Mouse (Mus musculus) bone marrow macrophage, adult 2 months (primary cell): ENCODE measurements around the gene Sp6. TPM values are rescaled to one million over a fixed set of nuclear protein-coding genes. Genes with fewer than 3 reads are reported as not detected.
A peak's percentile ranks its signal among the peaks of the same experiment; 100 is the strongest.

Experiments
- H3K27ac ChIP-seq: 2 replicates; pipeline ENCODE4 v1.5.1; 2012; ENCODE audit warnings: low read depth, low read length; ENCODE audit not compliant: insufficient read depth
- H3K4me1 ChIP-seq: 2 replicates; pipeline ENCODE4 v1.6.1; 2012; ENCODE audit warnings: low read length; ENCODE audit not compliant: control insufficient read depth, insufficient read depth
- H3K4me3 ChIP-seq: 2 replicates; pipeline ENCODE4 v1.5.1; 2012; ENCODE audit warnings: mild to moderate bottlenecking, low read length, moderate library complexity; ENCODE audit not compliant: insufficient read depth
- CTCF ChIP-seq: IDR thresholded peaks from 2 replicates; pipeline ENCODE4 v1.5.1; 2012; ENCODE audit warnings: low read depth, mild to moderate bottlenecking, low read length, moderate library complexity
- POLR2A ChIP-seq: IDR thresholded peaks from 2 replicates; pipeline ENCODE4 v1.6.1; 2012; ENCODE audit warnings: mild to moderate bottlenecking, low read depth, low read length, borderline replicate concordance
- polyA plus RNA-seq: library from polyadenylated mRNA; stranded (reverse); fragments of >200 nt; gene quantifications from 2 replicates; pipeline ENCODE4 v1.2.4, GENCODE M21; 2012; ENCODE audit not compliant: missing spikeins, insufficient read depth, insufficient read length

Sp6 gene
- polyA plus RNA-seq = 0.31 and 0.37 TPM in 2 replicates

GRCm38 (mm10) chr11:97013121-97013670, at the start of gene Sp6:
TSS of gene Sp6 (plus strand) at chr11:97013394.
- Histone ChIP-seq H3K27ac (no peak within 1 kb of the TSS), H3K4me1 (no peaks in the 10 kb centered on the region), H3K4me3 (no peak within 1 kb of the TSS)
- TF ChIP-seq CTCF (no peak), POLR2A (no peak)

GRCm38 (mm10) chr11:96963580-96963979, 49.6 kb upstream of the Sp6 start:
- no peak overlapping the region for H3K4me3 ChIP-seq
- peak; percentile 77 for TF ChIP-seq CTCF
- no peak for TF ChIP-seq POLR2A
- H3K4me1 ChIP-seq = peaks cover 23% of the 10 kb centered on the region
- H3K27ac ChIP-seq = no peak overlapping the region

DNA sequence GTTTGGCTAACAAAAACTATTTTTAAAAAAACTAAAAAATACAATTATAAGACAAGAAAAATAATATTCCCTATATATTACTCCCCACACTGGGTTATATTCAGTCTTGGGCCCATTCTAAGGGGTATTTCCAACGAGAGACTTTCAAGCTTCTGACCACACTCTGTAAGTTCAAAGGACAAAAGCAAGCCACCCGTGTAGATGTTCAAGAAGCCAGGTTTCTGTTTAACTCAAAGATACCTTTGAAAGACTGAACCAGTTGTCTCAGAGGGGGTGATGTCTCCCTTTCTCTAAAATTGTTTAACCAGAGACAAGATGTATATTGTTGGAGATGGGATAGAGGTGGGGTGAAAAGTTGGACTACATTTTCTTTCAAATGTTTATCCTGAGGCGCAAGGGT, 47.0 kb upstream of the Sp6 start:
- Histone ChIP-seq H3K4me3 (no peak overlapping the region), H3K27ac (peak overlapping the region; percentile 76), H3K4me1 (peaks cover 42% of the 10 kb centered on the region)
- TF ChIP-seq CTCF = no peak
- no peak for TF ChIP-seq POLR2A

- TF ChIP-seq POLR2A = no peak
- TF ChIP-seq CTCF = no peak
- Histone ChIP-seq H3K4me1 (peaks cover 49% of the 10 kb centered on the region), H3K4me3 (peak overlapping the region; percentile 67), H3K27ac (peak overlapping the region; percentile 97)
Observed at GRCm38 (mm10) chr11:96966914-96967543, 46.2 kb upstream of the Sp6 start.

DNA sequence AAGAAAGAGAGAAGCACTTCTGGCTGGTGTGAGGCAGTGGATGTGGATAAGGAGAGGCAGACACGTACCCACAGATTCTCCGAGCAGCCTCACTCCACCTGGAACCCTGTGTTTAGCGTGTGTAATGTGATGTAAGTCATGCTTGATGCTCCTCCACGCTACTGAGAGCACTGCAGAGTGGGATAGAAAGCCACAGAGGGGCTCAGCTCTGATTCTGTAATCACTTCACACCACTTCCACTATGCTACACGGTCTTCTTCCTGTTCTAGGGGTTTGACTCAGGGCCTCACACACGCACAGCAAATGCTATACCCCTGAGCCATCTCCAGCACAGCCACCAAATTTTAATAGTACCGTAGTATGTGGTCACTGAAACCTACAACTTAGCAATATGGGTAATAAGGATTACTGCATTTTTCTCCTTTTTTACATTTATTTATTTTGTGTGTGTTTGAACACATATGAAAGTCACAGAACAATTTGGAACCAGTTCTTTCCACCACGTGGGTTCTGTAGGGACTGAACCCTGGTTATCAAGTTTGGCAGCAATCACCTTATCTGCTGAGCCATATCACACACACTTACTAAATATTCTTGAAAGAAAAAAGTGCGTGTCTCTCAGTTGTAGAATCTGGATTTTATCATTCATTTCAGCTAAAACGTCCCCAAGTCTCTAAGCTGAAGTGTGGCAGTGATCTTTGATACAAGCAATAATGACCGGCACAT, 45.5 kb upstream of the Sp6 start:
- H3K4me3 ChIP-seq = peak overlapping the region; percentile 67
- H3K4me1 ChIP-seq = peaks cover 55% of the 10 kb centered on the region
- H3K27ac ChIP-seq = peak overlapping the region; percentile 97
- no peak for TF ChIP-seq POLR2A
- no peak for TF ChIP-seq CTCF

DNA sequence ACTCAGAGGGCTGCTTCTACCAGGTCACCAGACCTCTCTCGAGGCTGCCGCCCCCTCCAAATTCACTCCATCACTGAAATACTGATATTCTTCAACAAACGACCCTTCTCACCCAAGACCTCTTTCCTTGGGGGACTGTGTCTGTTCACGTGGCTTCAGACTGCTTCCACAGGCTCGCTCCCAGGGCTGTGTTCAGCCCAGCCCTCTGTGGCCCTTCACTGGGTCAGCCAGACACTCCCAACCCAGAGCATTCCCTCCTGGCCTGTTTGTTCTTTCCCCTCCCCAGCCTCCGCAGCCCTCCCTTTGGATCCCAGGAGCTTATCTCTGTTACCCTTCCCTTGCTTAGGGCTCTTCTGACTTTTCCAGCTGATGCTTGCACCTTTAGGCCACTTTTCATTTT, 44.7 kb upstream of the Sp6 start:
- TF ChIP-seq CTCF = no peak
- TF ChIP-seq POLR2A = no peak
- no peak overlapping the region for H3K4me3 ChIP-seq
- peak overlapping the region; percentile 97 for H3K27ac ChIP-seq
- peaks cover 61% of the 10 kb centered on the region for H3K4me1 ChIP-seq

DNA sequence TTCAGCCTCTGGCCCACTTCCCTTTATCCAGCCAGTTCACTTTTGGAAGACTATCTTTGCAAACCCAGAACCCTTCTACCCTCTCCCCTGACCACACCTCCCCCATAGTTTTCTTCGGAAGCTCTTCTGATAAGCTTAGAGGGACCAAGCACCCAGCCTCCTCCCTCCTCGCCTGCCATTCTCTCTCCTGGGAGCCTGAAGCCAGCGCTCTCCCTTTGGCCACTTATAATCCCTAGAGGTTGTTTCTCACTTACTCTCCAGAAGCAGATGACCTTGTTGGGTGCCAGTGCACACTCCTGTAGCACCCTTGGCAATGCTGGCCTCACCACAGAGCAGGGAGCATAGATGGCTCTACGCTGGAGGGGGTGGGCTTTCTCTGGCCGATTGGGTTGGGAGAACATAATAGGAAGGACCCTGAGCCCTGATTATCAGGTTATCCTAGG, 43.9 kb upstream of the Sp6 start:
- Histone ChIP-seq H3K4me1 (peaks cover 70% of the 10 kb centered on the region), H3K27ac (peak overlapping the region; percentile 26), H3K4me3 (no peak overlapping the region)
- TF ChIP-seq POLR2A (no peak), CTCF (no peak)

- Histone ChIP-seq H3K4me1 (peaks cover 74% of the 10 kb centered on the region), H3K27ac (peak overlapping the region; percentile 26), H3K4me3 (no peak overlapping the region)
- TF ChIP-seq POLR2A (no peak), CTCF (no peak)
Observed at GRCm38 (mm10) chr11:96969746-96970145, 43.4 kb upstream of the Sp6 start.

DNA sequence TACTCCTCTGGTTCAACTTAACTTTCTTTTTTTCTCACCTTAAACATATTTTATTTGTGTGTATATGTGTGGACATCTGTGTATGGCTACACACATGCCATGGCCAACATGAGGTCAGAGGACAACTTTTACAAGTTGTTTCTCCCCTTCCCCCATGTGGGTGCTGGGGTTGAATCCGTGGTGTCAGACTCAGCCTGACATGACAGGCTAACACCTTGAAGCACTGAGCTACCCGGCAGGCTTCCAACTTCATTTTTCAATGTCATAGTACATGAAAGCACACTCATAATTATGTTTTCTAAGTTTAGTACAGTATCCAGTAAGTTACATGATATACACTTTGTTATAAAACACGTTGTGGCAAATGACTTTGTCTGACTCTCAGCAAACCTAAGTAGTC, 42.9 kb upstream of the Sp6 start:
- Histone ChIP-seq H3K4me3 (no peak overlapping the region), H3K4me1 (peaks cover 74% of the 10 kb centered on the region), H3K27ac (no peak overlapping the region)
- no peak for TF ChIP-seq POLR2A
- no peak for TF ChIP-seq CTCF

DNA sequence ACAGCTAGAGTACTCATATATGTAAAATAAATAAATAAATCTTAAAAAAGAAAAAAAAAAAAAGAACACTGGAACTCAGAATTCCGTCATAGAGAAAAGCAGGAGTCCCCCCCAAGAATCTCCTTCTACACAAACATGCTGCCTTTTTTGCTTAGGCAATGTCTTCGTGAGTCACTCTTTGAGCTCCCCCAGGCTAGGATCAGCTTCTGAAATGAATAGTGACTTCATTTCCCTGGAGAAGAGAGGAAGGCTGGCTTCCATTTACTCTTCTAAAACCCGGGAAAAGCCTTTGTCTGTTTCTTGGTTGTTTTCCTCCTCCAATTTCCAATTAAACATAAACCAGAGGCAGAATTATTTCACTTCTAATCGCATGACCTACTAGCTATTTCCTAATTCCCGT, 40.3 kb upstream of the Sp6 start:
- H3K4me1 ChIP-seq = peaks cover 76% of the 10 kb centered on the region
- TF ChIP-seq CTCF (no peak), POLR2A (no peak)
- peak overlapping the region; percentile 24; the same call in 1 of the 2 replicates for H3K27ac ChIP-seq
- H3K4me3 ChIP-seq = no peak overlapping the region
